Mouse (Mus musculus) forebrain, postnatal 0 days (tissue): ENCODE data around the gene Prkaca. TPM values are rescaled to one million over a fixed set of nuclear protein-coding genes. Genes with fewer than 3 reads are reported as not detected.

Experiments used
- ATAC-seq: fragments of 200-750 bp; cut with Nextera tagmentation; 2 replicates; pipeline ENCODE4 v1.8.0; 2017; ENCODE audit warnings: mild to moderate bottlenecking, moderate library complexity
- DNase-seq: peaks from one replicate; pipeline ENCODE4 v3.0.0-alpha.2; 2015
- H3K27ac ChIP-seq: fragments of 300-500 bp; sonication (generic); 2 replicates; pipeline ENCODE4 v1.5.1; 2014; ENCODE audit warnings: low read depth, mild to moderate bottlenecking, antibody characterized with exemption, low read length, moderate library complexity, mixed read lengths
- H3K27me3 ChIP-seq: fragments of 300-500 bp; sonication (generic); 2 replicates; pipeline ENCODE4 v1.6.1; 2014; ENCODE audit warnings: mild to moderate bottlenecking, low read length, mixed read lengths; ENCODE audit not compliant: insufficient read depth
- H3K36me3 ChIP-seq: fragments of 300-500 bp; sonication (generic); 2 replicates; pipeline ENCODE4 v1.6.1; 2014; ENCODE audit warnings: mild to moderate bottlenecking, moderate library complexity; ENCODE audit not compliant: insufficient read depth
- H3K4me1 ChIP-seq: fragments of 300-500 bp; sonication (generic); 2 replicates; pipeline ENCODE4 v1.6.1; 2014; ENCODE audit warnings: antibody characterized with exemption; ENCODE audit not compliant: insufficient read depth
- H3K4me2 ChIP-seq: fragments of 300-500 bp; sonication (generic); 2 replicates; pipeline ENCODE4 v1.6.1; 2014; ENCODE audit warnings: low read depth, mild to moderate bottlenecking, moderate library complexity
- H3K4me3 ChIP-seq: fragments of 300-500 bp; sonication (generic); 2 replicates; pipeline ENCODE4 v1.5.1; 2014; ENCODE audit warnings: low read depth, low read length, mixed read lengths
- H3K9ac ChIP-seq: fragments of 300-500 bp; sonication (generic); 2 replicates; pipeline ENCODE4 v1.6.1; 2014; ENCODE audit warnings: mild to moderate bottlenecking
- H3K9me3 ChIP-seq: fragments of 300-500 bp; sonication (generic); 2 replicates; pipeline ENCODE4 v1.6.1; 2016; ENCODE audit warnings: low read length
- CTCF ChIP-seq: sonication (generic); IDR thresholded peaks from 2 replicates; pipeline ENCODE4 v1.5.1; 2016; ENCODE audit warnings: antibody characterized with exemption, control low read depth, low read depth
- WGBS: fragments of 180-500 bp; shearing (Covaris S2); extraction: QIAGEN DNeasy Blood & Tissue Kit; methylation state at CpG from one replicate; pipeline ENCODE4 v1.1.7; 2014; 5-methylcytosine and 5-hydroxymethylcytosine counted together
- polyA plus RNA-seq: library from polyadenylated mRNA; unstranded; fragments of >200 nt; fragmentation: Nextera tagmentation; extraction: Ambion mirVana; gene quantifications from 2 replicates; pipeline ENCODE4 v1.2.1, GENCODE M21; 2015
- total RNA-seq: library from RNA; depleted of rRNA; stranded (reverse); fragments of >200 nt; gene quantifications from 2 replicates; pipeline ENCODE4 v1.2.3, GENCODE M21; 2014

The Prkaca gene
- total and polyA plus RNA-seq, 2 experiments from 2014 or later = 151 to 215 TPM

DNA sequence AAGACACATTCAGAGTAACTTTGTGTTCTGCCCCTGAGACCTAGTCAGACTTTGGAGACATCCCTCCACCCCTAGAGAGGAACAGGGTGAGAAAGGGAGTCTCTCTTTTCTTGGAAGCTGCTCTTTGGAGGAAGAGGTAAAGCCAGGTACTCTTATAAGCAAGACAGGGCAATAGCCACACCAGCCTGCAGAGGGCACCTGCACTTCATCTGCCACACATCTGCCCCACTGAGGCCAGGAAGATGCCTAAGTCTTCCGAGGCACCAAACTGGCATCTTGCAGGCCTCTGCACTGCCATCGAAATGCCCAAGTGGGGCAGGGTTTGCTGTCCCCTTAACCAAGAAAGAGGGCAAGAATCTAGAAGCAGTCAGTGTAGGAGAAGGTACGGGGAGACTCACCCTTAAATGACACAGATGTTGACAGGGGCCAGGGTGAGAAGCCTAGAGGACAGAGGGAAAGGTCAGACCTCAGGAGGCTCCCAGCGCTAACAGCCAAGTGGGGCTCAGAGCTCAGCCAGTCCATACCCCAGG lies 3.4 kb downstream of the Prkaca start:
- no peak overlapping the region for H3K27ac ChIP-seq
- H3K4me2 ChIP-seq = no peak overlapping the region
- no peak overlapping the region for H3K4me3 ChIP-seq
- WGBS = 84% methylated on average over 4 of the region's 4 CpGs
- TF ChIP-seq CTCF = peak; percentile 28; the same call in 1 of the 2 replicates
- H3K9ac ChIP-seq = no peak overlapping the region
- H3K4me1 ChIP-seq = peaks cover 16% of the 10 kb centered on the region
- DNase-seq (no peak), ATAC-seq (no peak)
- no peaks in the 10 kb centered on the region for H3K9me3 ChIP-seq
- H3K36me3 ChIP-seq = peaks cover 6% of the 10 kb centered on the region
- H3K27me3 ChIP-seq = no peaks in the 10 kb centered on the region

DNA sequence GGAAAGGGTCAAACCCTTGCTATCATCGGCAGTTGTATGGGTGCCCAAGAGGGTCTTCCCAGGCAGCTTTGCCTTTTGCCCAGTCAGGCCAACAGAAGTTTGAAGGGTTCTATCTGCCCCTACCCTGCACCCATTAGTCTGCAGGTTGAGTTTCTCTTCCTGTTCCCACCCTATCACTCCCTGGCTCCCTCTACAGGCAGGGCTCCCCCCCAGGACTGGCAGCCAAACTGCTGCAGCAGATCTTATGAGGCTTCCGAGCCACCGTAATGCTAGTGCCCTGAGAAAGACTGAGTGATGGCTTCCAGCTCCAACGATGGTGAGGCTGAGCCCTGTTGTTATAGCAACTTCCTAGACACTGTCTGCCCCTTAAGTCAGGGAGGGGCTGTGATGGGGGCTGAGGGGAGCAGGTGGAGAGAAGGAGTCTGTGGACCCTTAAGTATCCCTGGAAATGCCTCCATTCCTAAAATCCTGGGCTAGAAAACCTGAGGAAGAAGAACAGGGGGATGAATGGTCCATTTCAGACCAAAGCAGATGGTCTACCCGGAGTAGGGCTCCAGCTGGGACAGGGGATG lies 4.1 kb downstream of the Prkaca start:
- no peak for ATAC-seq
- WGBS = 87% methylated on average over 5 of the region's 5 CpGs
- peaks cover 13% of the 10 kb centered on the region for H3K36me3 ChIP-seq
- H3K9ac ChIP-seq = no peak overlapping the region
- no peak overlapping the region for H3K4me2 ChIP-seq
- H3K4me1 ChIP-seq = peaks cover 13% of the 10 kb centered on the region
- no peaks in the 10 kb centered on the region for H3K9me3 ChIP-seq
- TF ChIP-seq CTCF = 0 out of 2 replicates have a peak, but pooled peaks have one; percentile 16
- H3K27me3 ChIP-seq = no peaks in the 10 kb centered on the region
- no peak for DNase-seq
- H3K27ac ChIP-seq = no peak overlapping the region
- H3K4me3 ChIP-seq = no peak overlapping the region

DNA sequence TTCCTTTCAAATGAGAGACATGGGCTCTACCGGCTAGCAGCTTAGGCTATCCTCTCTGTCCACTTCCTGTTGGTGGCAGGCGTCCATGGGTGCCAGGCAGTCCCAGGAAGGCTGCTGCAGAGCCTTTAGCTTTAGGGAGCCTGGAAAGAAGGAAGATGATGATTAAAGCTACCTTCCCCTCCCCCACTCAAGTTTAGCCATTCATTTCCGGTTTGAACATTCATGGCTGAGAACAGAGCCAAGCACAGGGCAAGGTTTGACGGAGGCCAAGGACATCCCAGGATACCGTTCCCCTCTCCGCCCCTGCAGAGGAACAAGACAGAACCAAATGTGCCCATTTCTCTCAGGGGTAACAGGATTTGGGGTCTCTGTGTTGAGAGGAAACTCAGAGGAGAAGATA lies 4.9 kb downstream of the Prkaca start:
- peaks cover 10% of the 10 kb centered on the region for H3K4me1 ChIP-seq
- no peak for ATAC-seq
- H3K9me3 ChIP-seq = no peaks in the 10 kb centered on the region
- no peak overlapping the region for H3K4me3 ChIP-seq
- no peak overlapping the region for H3K9ac ChIP-seq
- peaks cover 21% of the 10 kb centered on the region for H3K36me3 ChIP-seq
- WGBS = 50% methylated on average over 6 of the region's 6 CpGs
- no peaks in the 10 kb centered on the region for H3K27me3 ChIP-seq
- H3K27ac ChIP-seq = no peak overlapping the region; the same call in 1 of the 2 replicates
- H3K4me2 ChIP-seq = no peak overlapping the region
- DNase-seq = no peak
- TF ChIP-seq CTCF = no peak

DNA sequence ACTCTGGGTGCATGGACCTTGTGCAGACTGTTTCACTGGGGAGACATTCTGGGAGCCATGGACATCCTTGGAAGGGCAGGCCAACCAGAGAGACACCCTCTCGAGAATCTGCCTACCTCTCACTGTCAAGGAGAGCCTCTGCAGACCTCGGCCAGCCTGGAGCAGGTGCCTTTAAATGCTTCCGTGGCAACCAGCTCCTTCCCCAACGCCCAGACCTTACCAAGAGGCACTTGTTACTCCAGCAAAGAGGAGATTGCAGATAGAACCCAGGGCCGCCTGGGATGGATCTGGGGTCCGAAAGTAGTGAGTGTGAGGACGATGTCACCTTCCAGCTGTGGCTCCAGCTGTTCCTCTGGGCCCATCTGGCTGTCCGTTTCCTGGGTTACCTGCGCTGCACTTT lies 5.4 kb downstream of the Prkaca start:
- TF ChIP-seq CTCF = no peak
- no peaks in the 10 kb centered on the region for H3K27me3 ChIP-seq
- no peak overlapping the region for H3K27ac ChIP-seq
- H3K9me3 ChIP-seq = no peaks in the 10 kb centered on the region
- H3K4me3 ChIP-seq = no peak overlapping the region
- 63% methylated on average over 9 of the region's 9 CpGs for WGBS
- H3K4me1 ChIP-seq = peaks cover 10% of the 10 kb centered on the region
- no peak overlapping the region for H3K9ac ChIP-seq
- DNase-seq (no peak), ATAC-seq (no peak)
- peaks cover 26% of the 10 kb centered on the region for H3K36me3 ChIP-seq
- H3K4me2 ChIP-seq = no peak overlapping the region

DNA sequence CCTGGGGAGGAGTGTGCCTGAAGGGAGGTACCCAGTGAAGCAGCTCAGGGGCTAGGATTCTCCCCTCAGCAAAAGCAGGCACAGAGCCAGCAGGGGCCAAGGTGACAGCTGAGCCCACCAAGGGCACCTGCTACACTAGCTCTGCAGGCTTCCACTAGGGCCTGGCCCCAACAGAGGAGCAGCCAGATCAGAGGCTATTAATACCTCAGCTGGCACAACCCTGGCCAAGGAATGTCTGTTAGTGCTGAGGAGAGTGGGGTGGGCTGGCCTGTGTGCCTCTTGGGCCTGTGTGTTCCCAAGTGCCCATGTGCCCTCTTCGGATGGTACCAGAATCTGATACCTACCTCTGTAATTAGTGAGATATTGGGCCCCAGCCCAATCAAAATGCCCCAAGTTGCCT lies 7.5 kb downstream of the Prkaca start:
- Histone ChIP-seq H3K9ac (no peak overlapping the region), H3K27me3 (no peaks in the 10 kb centered on the region), H3K36me3 (peaks cover 44% of the 10 kb centered on the region), H3K27ac (no peak overlapping the region), H3K9me3 (no peaks in the 10 kb centered on the region), H3K4me3 (no peak overlapping the region), H3K4me2 (no peak overlapping the region), H3K4me1 (0 out of 2 replicates have a peak, but pooled peaks cover 5% of the 10 kb centered on the region)
- DNase-seq (no peak), ATAC-seq (no peak)
- WGBS = 96% methylated on average over 1 of the region's 1 CpGs
- no peak for TF ChIP-seq CTCF

DNA sequence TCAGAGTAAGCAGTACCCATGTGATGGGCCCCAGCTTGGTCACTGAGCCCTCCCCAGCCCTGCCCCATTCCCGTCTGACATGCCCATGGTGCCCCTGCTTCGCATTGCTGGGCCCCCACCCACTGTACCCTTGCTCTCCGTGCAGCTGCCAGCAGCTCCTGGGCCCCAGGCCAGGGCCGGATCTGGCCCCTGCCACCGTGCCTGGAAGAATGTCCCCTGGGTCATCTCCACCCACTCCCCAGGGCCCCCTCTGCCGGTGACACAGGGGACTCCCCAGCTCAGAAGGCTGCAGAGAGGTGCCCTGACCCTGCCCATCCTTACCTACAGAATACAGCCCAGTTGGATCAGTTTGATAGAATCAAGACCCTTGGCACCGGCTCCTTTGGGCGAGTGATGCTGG lies 8.1 kb downstream of the Prkaca start:
- H3K4me3 ChIP-seq = no peak overlapping the region
- no peak for TF ChIP-seq CTCF
- DNase-seq (no peak), ATAC-seq (0 out of 2 replicates have a peak, but pooled peaks have one; percentile 20)
- no peak overlapping the region for H3K4me2 ChIP-seq
- no peak overlapping the region for H3K9ac ChIP-seq
- H3K27ac ChIP-seq = no peak overlapping the region
- peaks cover 50% of the 10 kb centered on the region for H3K36me3 ChIP-seq
- H3K27me3 ChIP-seq = no peaks in the 10 kb centered on the region
- no peaks in the 10 kb centered on the region for H3K9me3 ChIP-seq
- 0 out of 2 replicates have a peak, but pooled peaks cover 5% of the 10 kb centered on the region for H3K4me1 ChIP-seq
- 70% methylated on average over 8 of the region's 8 CpGs for WGBS

DNA sequence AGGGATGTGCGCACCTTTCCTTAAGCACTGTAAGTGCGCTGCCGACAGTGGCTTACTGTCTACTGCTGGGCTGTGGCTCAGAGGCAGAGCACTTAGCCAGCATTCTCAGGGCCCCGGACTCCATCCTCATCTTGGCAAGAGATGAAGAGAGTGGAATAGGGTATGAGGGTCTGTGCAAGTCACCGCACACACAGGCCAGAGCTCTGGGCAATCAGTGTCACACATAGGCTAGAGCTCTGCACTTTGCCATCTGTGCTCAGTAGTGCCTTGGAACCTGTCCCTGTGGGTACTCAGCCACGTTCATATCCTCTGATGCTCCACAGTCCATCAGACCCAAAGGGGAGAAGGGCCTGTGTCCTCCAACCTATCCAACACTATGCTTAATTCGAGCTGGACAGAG lies 8.7 kb downstream of the Prkaca start:
- Histone ChIP-seq H3K27ac (no peak overlapping the region), H3K9ac (no peak overlapping the region), H3K4me3 (no peak overlapping the region), H3K4me2 (no peak overlapping the region), H3K36me3 (peaks cover 56% of the 10 kb centered on the region), H3K9me3 (no peaks in the 10 kb centered on the region), H3K27me3 (no peaks in the 10 kb centered on the region), H3K4me1 (0 out of 2 replicates have a peak, but pooled peaks cover 5% of the 10 kb centered on the region)
- ATAC-seq (no peak), DNase-seq (no peak)
- TF ChIP-seq CTCF = no peak
- WGBS = 93% methylated on average over 7 of the region's 7 CpGs
